Mouse (Mus musculus) liver, postnatal 0 days (tissue): Measurements from ENCODE around the gene Mreg. TPM values are rescaled to one million over a fixed set of nuclear protein-coding genes. Genes with fewer than 3 reads are reported as not detected.

Experiments
- ATAC-seq: fragments of 200-750 bp; cut with Nextera tagmentation; 2 replicates; pipeline ENCODE4 v1.8.0; 2017; ENCODE audit warnings: mild to moderate bottlenecking, moderate library complexity
- DNase-seq: peaks from one replicate; pipeline ENCODE4 v3.0.0-alpha.2; 2016
- H3K27ac ChIP-seq: fragments of 300-500 bp; sonication (generic); 2 replicates; pipeline ENCODE4 v1.5.1; 2014; ENCODE audit warnings: antibody characterized with exemption, moderate library complexity, mild to moderate bottlenecking, low read depth
- H3K27me3 ChIP-seq: fragments of 300-500 bp; sonication (generic); 2 replicates; pipeline ENCODE4 v1.6.1; 2014; ENCODE audit warnings: low read length, control low read depth, mixed read lengths; ENCODE audit not compliant: insufficient read depth
- H3K36me3 ChIP-seq: fragments of 300-500 bp; sonication (generic); replicated peaks from 2 replicates; pipeline ENCODE4 v1.6.1; 2014; ENCODE audit warnings: mild to moderate bottlenecking, control low read depth, low read length, moderate library complexity, mixed read lengths; ENCODE audit not compliant: insufficient read depth
- H3K4me1 ChIP-seq: fragments of 300-500 bp; sonication (generic); 2 replicates; pipeline ENCODE4 v1.6.1; 2014; ENCODE audit warnings: antibody characterized with exemption, mild to moderate bottlenecking, control low read depth; ENCODE audit not compliant: insufficient read depth
- H3K4me2 ChIP-seq: fragments of 300-500 bp; sonication (generic); 2 replicates; pipeline ENCODE4 v1.6.1; 2014; ENCODE audit warnings: low read depth, mild to moderate bottlenecking, low read length, moderate library complexity, mixed read lengths
- H3K4me3 ChIP-seq: fragments of 300-500 bp; sonication (generic); 2 replicates; pipeline ENCODE4 v1.5.1; 2014; ENCODE audit warnings: low read depth, low read length
- H3K9ac ChIP-seq: fragments of 300-500 bp; sonication (generic); replicated peaks from 2 replicates; pipeline ENCODE4 v1.6.1; 2014; ENCODE audit warnings: mild to moderate bottlenecking, moderate library complexity
- H3K9me3 ChIP-seq: fragments of 300-500 bp; sonication (generic); 2 replicates; pipeline ENCODE4 v1.6.1; 2016; ENCODE audit warnings: mild to moderate bottlenecking, control low read depth, low read length, mixed read lengths
- CTCF ChIP-seq: sonication (generic); IDR thresholded peaks from 2 replicates; pipeline ENCODE4 v1.5.1; 2016; ENCODE audit warnings: antibody characterized with exemption, low read depth
- EP300 ChIP-seq: IDR thresholded peaks from 2 replicates; pipeline ENCODE4 v1.6.1; 2016; ENCODE audit warnings: antibody characterized with exemption, low read depth, mild to moderate bottlenecking
- WGBS: fragments of 180-500 bp; shearing (Covaris S2); extraction: QIAGEN DNeasy Blood & Tissue Kit; methylation state at CpG from one replicate; pipeline ENCODE4 v1.1.7; 2014; ENCODE audit not compliant: insufficient replicate concordance; 5-methylcytosine and 5-hydroxymethylcytosine counted together
- polyA plus RNA-seq: library from polyadenylated mRNA; unstranded; fragments of >200 nt; fragmentation: Nextera tagmentation; extraction: Ambion mirVana; gene quantifications from 2 replicates; pipeline ENCODE4 v1.2.1, GENCODE M21; 2015

Mreg gene
- polyA plus RNA-seq, 1 experiment from 2014 or later = 10.0 TPM

- Histone ChIP-seq H3K9me3 (no peaks in the 10 kb centered on the region), H3K27me3 (0 out of 2 replicates have a peak, but pooled peaks cover 3% of the 10 kb centered on the region), H3K4me3 (no peak overlapping the region), H3K36me3 (no peaks in the 10 kb centered on the region), H3K27ac (no peak overlapping the region), H3K4me1 (peaks cover 4% of the 10 kb centered on the region; the same call in 1 of the 2 replicates), H3K4me2 (no peak overlapping the region), H3K9ac (no peak overlapping the region)
- TF ChIP-seq EP300 (no peak), CTCF (no peak)
- no peak for ATAC-seq
- no peak for DNase-seq
- WGBS = 71% methylated on average over 5 of the region's 5 CpGs
Measured at GRCm38 (mm10) chr1:72208095-72208494, 4.0 kb downstream of the Mreg start.

DNA sequence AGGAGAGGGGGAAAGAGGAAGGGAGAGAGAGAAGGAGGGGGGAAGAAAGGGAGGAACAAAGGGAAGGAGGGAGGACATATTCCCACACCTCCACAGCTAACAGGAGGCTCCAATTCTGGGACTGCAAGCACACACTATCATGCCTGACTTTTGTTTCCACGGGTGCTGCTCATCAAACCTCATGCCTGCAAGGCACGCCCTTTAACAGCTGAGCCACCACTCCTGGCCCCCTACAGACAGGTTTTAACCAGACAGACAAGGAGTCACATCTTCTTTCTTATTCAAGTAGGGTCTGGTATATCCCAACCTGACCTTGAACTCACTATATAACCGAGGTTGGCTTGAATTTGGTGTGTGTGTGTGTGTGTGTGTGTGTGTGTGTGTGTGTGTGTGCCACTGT, 7.0 kb downstream of the Mreg start:
- H3K9ac ChIP-seq = no peak overlapping the region
- H3K4me3 ChIP-seq = no peak overlapping the region
- H3K27ac ChIP-seq = no peak overlapping the region
- no peaks in the 10 kb centered on the region for H3K4me1 ChIP-seq
- TF ChIP-seq CTCF = no peak
- TF ChIP-seq EP300 = no peak
- ATAC-seq = no peak
- H3K4me2 ChIP-seq = no peak overlapping the region
- H3K9me3 ChIP-seq = no peaks in the 10 kb centered on the region
- DNase-seq = no peak
- WGBS = 53% methylated on average over 3 of the region's 3 CpGs
- H3K27me3 ChIP-seq = no peaks in the 10 kb centered on the region
- H3K36me3 ChIP-seq = no peaks in the 10 kb centered on the region

GRCm38 (mm10) chr1:72203204-72203603, 8.9 kb downstream of the Mreg start:
- 79% methylated on average over 9 of the region's 9 CpGs for WGBS
- Histone ChIP-seq H3K4me2 (no peak overlapping the region), H3K27ac (no peak overlapping the region), H3K9me3 (no peaks in the 10 kb centered on the region), H3K27me3 (no peaks in the 10 kb centered on the region), H3K36me3 (no peaks in the 10 kb centered on the region), H3K4me3 (no peak overlapping the region), H3K4me1 (peaks cover 6% of the 10 kb centered on the region; the same call in 1 of the 2 replicates), H3K9ac (no peak overlapping the region)
- DNase-seq (no peak), ATAC-seq (no peak)
- TF ChIP-seq EP300 = no peak
- TF ChIP-seq CTCF = no peak

GRCm38 (mm10) chr1:72202705-72203104, 9.4 kb downstream of the Mreg start:
- no peaks in the 10 kb centered on the region for H3K27me3 ChIP-seq
- no peak for DNase-seq
- no peaks in the 10 kb centered on the region for H3K36me3 ChIP-seq
- no peak for TF ChIP-seq CTCF
- TF ChIP-seq EP300 = no peak
- H3K4me2 ChIP-seq = no peak overlapping the region
- 91% methylated on average over 7 of the region's 7 CpGs for WGBS
- H3K4me1 ChIP-seq = peaks cover 6% of the 10 kb centered on the region; the same call in 1 of the 2 replicates
- H3K27ac ChIP-seq = no peak overlapping the region
- H3K9ac ChIP-seq = no peak overlapping the region
- no peaks in the 10 kb centered on the region for H3K9me3 ChIP-seq
- H3K4me3 ChIP-seq = no peak overlapping the region
- ATAC-seq = no peak

DNA sequence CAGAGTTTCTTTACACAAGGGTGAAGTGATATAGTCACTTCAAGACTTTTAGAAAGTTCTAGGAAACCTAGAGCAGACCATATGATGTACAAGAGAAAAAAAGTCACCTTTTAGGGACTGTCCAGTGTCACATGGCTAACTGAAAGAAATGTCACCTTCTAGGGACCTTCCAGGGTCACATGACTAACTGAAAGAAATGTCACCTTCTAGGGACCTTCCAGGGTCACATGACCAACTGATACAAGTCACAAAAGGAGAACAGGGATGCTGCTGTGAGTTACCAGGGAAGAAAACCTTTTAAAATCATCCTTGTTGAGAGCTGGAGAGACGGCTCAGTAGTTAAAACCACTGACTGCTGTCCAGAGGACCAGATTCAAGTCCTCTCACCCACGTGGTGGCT, 10.0 kb downstream of the Mreg start:
- no peak for ATAC-seq
- no peak for DNase-seq
- no peak overlapping the region for H3K9ac ChIP-seq
- H3K27me3 ChIP-seq = no peaks in the 10 kb centered on the region
- no peak overlapping the region for H3K27ac ChIP-seq
- WGBS = 67% methylated on average over 2 of the region's 2 CpGs
- no peaks in the 10 kb centered on the region for H3K9me3 ChIP-seq
- H3K36me3 ChIP-seq = no peaks in the 10 kb centered on the region
- H3K4me3 ChIP-seq = no peak overlapping the region
- peaks cover 6% of the 10 kb centered on the region; the same call in 1 of the 2 replicates for H3K4me1 ChIP-seq
- no peak overlapping the region for H3K4me2 ChIP-seq
- TF ChIP-seq EP300 (no peak), CTCF (no peak)

DNA sequence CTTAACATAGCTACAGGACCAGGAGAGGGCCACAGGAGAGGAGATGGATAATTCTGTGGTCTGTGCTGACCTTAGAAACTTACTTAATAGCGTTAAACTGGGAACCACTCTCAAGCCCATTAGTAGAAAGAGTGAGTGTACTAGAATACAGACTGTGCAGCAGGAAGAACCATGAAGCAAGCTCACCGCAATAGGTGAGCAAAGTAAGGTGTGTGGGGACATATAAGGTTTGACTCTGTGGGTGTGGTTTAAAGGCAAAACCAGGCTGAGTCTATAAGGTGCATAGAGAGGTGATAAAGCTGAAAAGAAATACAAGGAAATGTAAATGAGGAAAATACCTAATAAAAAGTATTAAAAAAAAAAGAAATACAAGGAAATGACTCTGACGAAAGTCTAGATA, 11.0 kb downstream of the Mreg start:
- TF ChIP-seq CTCF (no peak), EP300 (no peak)
- Histone ChIP-seq H3K4me2 (no peak overlapping the region), H3K27ac (no peak overlapping the region), H3K27me3 (no peaks in the 10 kb centered on the region), H3K9me3 (no peaks in the 10 kb centered on the region), H3K4me1 (peaks cover 12% of the 10 kb centered on the region), H3K36me3 (no peaks in the 10 kb centered on the region), H3K4me3 (no peak overlapping the region), H3K9ac (no peak overlapping the region)
- WGBS = 71% methylated on average over 3 of the region's 3 CpGs
- no peak for DNase-seq
- ATAC-seq = no peak
